Mouse (Mus musculus) ES-E14 (cell line): ENCODE measurements around the gene Slc46a1. TPM values are rescaled to one million over a fixed set of nuclear protein-coding genes. Genes with fewer than 3 reads are reported as not detected.

Experiments used
- DNase-seq: peaks from one replicate; pipeline ENCODE4 v3.0.0-alpha.2; 2013; ENCODE audit warnings: low read depth, low spot score
- H3K27ac ChIP-seq: 2 replicates; pipeline ENCODE4 v1.5.1; 2012; ENCODE audit warnings: low read depth, mild to moderate bottlenecking, low read length, moderate library complexity, mixed read lengths; ENCODE audit not compliant: poor library complexity, insufficient read depth, severe bottlenecking
- H3K36me3 ChIP-seq: 2 replicates; pipeline ENCODE4 v1.6.1; 2012; ENCODE audit warnings: mild to moderate bottlenecking, low read length, moderate library complexity, mixed read lengths; ENCODE audit not compliant: control insufficient read depth, poor library complexity, insufficient read depth, severe bottlenecking
- H3K4me1 ChIP-seq, 2 experiments: fragments of 150-350 bp in 1 of 2; sonication (generic) in 1 of 2; 2 replicates each; pipeline ENCODE4 v1.6.1; 2012; ENCODE audit warnings: low read length in 2 of 2, mild to moderate bottlenecking in 1 of 2, mixed read lengths in 1 of 2; ENCODE audit not compliant: control insufficient read depth in 2 of 2, insufficient read depth in 2 of 2, poor library complexity in 1 of 2
- H3K4me3 ChIP-seq, 2 experiments: fragments of 150-350 bp in 1 of 2; sonication (generic) in 1 of 2; 2 replicates each; pipeline ENCODE4 v1.5.1; 2012; ENCODE audit warnings: low read length in 2 of 2, low read depth in 1 of 2, mild to moderate bottlenecking in 1 of 2, mixed read lengths in 1 of 2; ENCODE audit not compliant: insufficient read depth in 1 of 2, poor library complexity in 1 of 2, severe bottlenecking in 1 of 2
- H3K9ac ChIP-seq: 2 replicates; pipeline ENCODE4 v1.6.1; 2012; ENCODE audit warnings: low read depth, mild to moderate bottlenecking, low read length, mixed read lengths; ENCODE audit not compliant: poor library complexity, insufficient read depth, severe bottlenecking
- H3K9me3 ChIP-seq: fragments of 150-350 bp; sonication (generic); 2 replicates; pipeline ENCODE4 v1.6.1; 2012; ENCODE audit warnings: low read depth, mild to moderate bottlenecking, low read length; ENCODE audit not compliant: control insufficient read depth, insufficient read depth
- CHD2 ChIP-seq: IDR thresholded peaks from 2 replicates; pipeline ENCODE4 v1.6.1; 2014; ENCODE audit warnings: mild to moderate bottlenecking, low read depth, low read length, inconsistent platforms
- HCFC1 ChIP-seq: IDR thresholded peaks from 2 replicates; pipeline ENCODE4 v1.6.1; 2012; ENCODE audit warnings: low read length, inconsistent platforms, borderline replicate concordance; ENCODE audit not compliant: insufficient read depth
- MAFK ChIP-seq: IDR thresholded peaks from 2 replicates; pipeline ENCODE4 v1.6.1; 2014; ENCODE audit warnings: mild to moderate bottlenecking, low read depth, low read length, inconsistent platforms; ENCODE audit not compliant: insufficient read depth
- ZC3H11A ChIP-seq: IDR thresholded peaks from 2 replicates; pipeline ENCODE4 v1.6.1; 2012; ENCODE audit warnings: low read depth, mild to moderate bottlenecking, inconsistent platforms, low read length, borderline replicate concordance
- ZNF384 ChIP-seq: IDR thresholded peaks from 2 replicates; pipeline ENCODE4 v1.6.1; 2012; ENCODE audit warnings: low read depth, low read length, inconsistent platforms
- in situ Hi-C, 2 experiments: fragments of 600-800 bp; cut with MboI; formaldehyde crosslinking; loops; one replicate each; pipeline ENCODE4 v1.15.1; 2025; ENCODE audit warnings: low sequenced_read_pairs in 2 of 2, inconsistent platforms in 1 of 2; ENCODE audit not compliant: unreplicated experiment in 2 of 2
- total RNA-seq: library from RNA; depleted of rRNA; stranded (reverse); fragments of 300-350 nt; gene quantifications from 2 replicates; pipeline ENCODE4 v1.2.3, GENCODE M21; 2012; rRNA removed

Gene Slc46a1
- total RNA-seq, 1 experiment = 21.4 TPM

DNA sequence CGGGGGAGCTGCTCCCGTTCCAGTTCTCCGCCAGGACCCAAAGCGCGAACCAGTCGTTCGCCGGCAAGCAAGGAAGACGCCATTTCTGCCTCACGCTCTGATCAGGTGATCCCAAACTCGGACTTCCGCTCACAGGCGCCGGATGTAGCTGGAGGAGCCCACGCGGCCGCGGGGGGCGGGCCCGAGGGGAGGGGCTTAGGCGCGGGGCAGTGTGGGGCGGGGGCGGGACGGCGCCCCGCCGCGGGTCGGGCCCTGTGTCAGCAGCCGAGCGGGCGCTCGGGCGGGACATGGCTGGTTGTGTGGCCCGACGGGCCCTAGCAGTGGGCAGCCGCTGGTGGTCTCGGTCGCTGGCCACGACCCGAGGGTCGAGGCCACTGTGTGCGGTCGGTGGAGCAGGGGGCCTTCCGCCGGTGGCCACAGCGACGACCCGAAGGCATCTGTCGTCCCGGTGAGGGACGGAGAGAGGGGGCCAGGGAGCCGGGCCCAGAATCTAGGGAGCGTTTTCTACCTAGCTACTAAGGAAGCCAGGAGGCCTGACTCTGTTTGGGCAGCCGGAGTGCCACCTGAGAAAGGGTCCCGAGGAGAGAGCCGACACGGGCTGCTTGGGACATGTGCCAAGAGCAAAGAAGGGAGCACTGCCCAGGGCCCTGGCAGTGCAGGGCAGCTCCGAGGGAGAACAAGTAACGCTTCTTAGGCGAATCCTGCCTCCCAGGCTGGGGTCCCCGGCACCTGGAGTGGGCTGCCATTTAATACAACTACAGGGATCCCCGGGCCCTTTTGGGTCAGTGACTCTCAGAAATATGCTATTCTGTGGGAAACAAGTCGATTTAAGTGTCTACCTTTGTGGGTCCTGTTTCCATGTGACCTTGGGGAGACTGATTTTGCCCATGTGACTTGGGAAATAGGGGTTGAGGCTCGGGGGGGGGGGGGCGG lies 46.8 kb downstream of the Slc46a1 start, which contains the start of the genes Tmem199 and Poldip2:
Tmem199 (minus strand) TSS at position 148 of the 933 bp plus-strand sequence.
Poldip2 (plus strand) TSS at position 169 of the 933 bp plus-strand sequence.
- Histone ChIP-seq H3K27ac (peak within 1 kb of the TSS; percentile 70), H3K9me3 (no peaks in the 10 kb centered on the region), H3K36me3 (peaks cover 33% of the 10 kb centered on the region), H3K9ac (peak within 1 kb of the TSS; percentile 99), H3K4me1 (peaks cover 0 to 8% of the 10 kb centered on the region in 2 experiments; a peak in 2 of 4 replicates), H3K4me3 (peak within 1 kb of the TSS; percentile 82 to 93)
- peak; percentile 78 for TF ChIP-seq HCFC1
- no peak for TF ChIP-seq MAFK
- peak; percentile 89 for DNase-seq
- in situ Hi-C loops = no loop called here

DNA sequence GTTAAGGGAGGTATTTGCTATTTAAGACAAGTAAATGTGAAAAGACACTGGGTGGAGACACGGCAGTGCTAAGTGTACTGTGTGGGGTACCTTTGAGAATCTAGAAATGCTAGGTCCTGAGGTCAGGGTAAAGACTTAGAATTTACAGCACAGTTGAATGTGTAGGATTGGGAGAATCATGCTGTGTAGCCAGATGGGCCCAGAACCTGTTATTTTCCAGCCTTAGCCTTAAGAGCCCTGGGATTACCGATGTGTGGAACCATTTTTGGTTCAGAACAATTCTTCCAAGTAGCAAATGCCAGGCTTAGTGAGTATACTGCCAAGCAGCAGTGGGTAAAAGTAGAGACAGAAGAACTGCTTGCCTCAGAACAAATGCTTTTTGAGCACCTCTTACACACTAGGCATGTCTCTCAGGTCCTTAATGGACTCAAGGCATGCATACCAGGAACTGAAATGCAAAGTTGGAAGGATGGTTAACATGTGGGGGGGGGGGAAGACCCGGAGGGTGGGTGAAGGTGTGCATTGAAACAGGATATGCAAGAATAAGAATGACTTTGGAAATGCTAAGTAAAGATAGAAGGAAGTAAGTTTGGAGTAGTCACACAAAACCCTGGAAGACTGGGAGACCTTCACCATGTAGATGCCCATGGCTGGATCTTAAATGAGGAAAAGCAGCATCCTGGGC lies 47.8 kb downstream of the Slc46a1 start:
- TF ChIP-seq ZC3H11A (no peak), CHD2 (no peak)
- in situ Hi-C loops = no loop called here
- H3K9ac ChIP-seq = peak overlapping the region; percentile 68; the same call in 1 of the 2 replicates
- no peak for DNase-seq
- peaks cover 35% of the 10 kb centered on the region for H3K36me3 ChIP-seq
- peaks cover 0 to 8% of the 10 kb centered on the region in 2 experiments; a peak in 2 of 4 replicates for H3K4me1 ChIP-seq
- peak overlapping the region; percentile 44; the same call in 1 of the 2 replicates for H3K27ac ChIP-seq
- no peaks in the 10 kb centered on the region for H3K9me3 ChIP-seq
- peak overlapping the region; percentile 82 to 93 for H3K4me3 ChIP-seq

DNA sequence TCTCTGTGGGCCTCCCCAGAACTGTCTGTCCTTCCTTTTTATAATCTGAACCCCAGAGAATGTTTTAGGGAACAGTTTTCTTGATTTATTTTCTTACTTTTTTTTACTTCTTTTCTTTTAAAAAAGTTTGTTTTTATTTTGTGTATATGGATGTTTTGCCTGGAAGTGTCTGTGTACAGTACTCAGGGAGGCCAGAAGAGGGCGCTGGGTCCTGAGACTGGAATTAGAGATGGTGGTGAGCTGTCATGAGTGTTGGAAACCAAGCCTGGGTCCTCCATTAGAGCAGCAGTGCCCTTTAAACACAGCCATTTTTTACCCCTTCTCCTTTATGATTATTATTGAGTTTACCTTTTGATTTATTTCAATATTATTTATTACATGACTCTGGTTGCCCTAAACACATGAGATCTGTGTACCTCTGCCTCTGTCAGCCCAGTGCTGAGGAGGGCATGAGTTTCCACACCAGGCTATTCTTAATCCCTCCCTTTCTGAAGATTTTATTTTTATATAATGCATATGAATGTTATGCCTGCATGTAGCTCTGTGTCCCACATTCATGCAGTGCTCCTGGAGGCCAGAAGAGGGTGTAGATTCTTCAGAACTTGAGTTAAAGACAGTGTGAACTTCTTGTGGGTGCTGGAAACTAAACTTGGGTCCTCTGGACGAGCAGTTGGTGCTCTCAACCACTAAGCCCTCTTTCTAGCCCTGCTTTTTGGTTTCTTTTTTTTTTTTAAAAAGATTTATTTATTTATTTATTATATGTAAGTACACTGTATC lies 50.2 kb downstream of the Slc46a1 start:
- Histone ChIP-seq H3K9ac (no peak overlapping the region), H3K9me3 (no peaks in the 10 kb centered on the region), H3K27ac (no peak overlapping the region), H3K36me3 (peaks cover 42% of the 10 kb centered on the region), H3K4me3 (no peak overlapping the region), H3K4me1 (peaks cover 0 to 9% of the 10 kb centered on the region in 2 experiments; a peak in 2 of 4 replicates)
- in situ Hi-C loops = no loop called here
- DNase-seq = no peak
- TF ChIP-seq HCFC1 (no peak), ZC3H11A (peak; percentile 27; the same call in 1 of the 2 replicates)

DNA sequence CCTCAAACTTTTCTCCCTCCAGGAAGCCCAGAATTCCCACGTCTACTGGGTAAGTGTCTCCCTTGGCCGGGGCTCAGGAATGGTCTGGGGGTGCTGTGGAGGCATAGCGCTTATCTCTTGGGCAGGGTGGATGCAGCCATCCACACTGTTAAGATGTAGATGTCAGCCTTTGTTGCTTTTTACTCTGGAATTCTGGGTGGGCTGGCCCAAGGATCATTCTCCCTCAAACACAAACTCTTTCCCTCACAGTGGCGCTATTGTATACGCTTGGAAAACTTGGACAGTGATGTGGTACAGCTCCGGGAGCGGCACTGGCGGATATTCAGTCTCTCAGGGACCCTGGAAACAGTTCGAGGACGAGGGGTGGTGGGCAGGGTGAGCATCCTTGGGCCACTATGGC lies 53.4 kb downstream of the Slc46a1 start:
- peaks cover 67% of the 10 kb centered on the region for H3K36me3 ChIP-seq
- in situ Hi-C loops = no loop called here
- no peak overlapping the region for H3K27ac ChIP-seq
- peaks cover 0 to 3% of the 10 kb centered on the region in 2 experiments; a peak in 1 of 4 replicates for H3K4me1 ChIP-seq
- no peak for DNase-seq
- TF ChIP-seq ZNF384 (no peak), HCFC1 (no peak), ZC3H11A (no peak), CHD2 (no peak), MAFK (no peak)
- no peaks in the 10 kb centered on the region for H3K9me3 ChIP-seq
- H3K9ac ChIP-seq = no peak overlapping the region
- no peak overlapping the region for H3K4me3 ChIP-seq

Other genes starting within 250 kb of the Slc46a1 start
- 81.3 and 123 TPM in 2 replicates for gene Sdf2, start 220.0 kb upstream of the Slc46a1 start, total RNA-seq
- gene Supt6, start 219.7 kb upstream of the Slc46a1 start, total RNA-seq = 60.6 and 63.0 TPM in 2 replicates
- 210 and 285 TPM in 2 replicates for gene 2610507B11Rik, start 203.9 kb upstream of the Slc46a1 start, total RNA-seq
- 2.0 TPM in 2 replicates for gene BC030499, start 174.9 kb upstream of the Slc46a1 start, total RNA-seq
- 58.2 and 96.2 TPM in 2 replicates for gene Spag5, start 164.2 kb upstream of the Slc46a1 start, total RNA-seq
- gene Aldoc, start 142.7 kb upstream of the Slc46a1 start, total RNA-seq = 5.0 and 9.8 TPM in 2 replicates
- gene Pigs, start 137.3 kb upstream of the Slc46a1 start, total RNA-seq = 45.7 and 78.9 TPM in 2 replicates
- 22.2 and 24.5 TPM in 2 replicates for gene Unc119, start 122.2 kb upstream of the Slc46a1 start, total RNA-seq
- not detected in 2 replicates for gene Foxn1, start 79.1 kb upstream of the Slc46a1 start, total RNA-seq
- 0.13 TPM in 1 of 2 replicates, not detected in the other for gene Slc13a2, start 43.5 kb upstream of the Slc46a1 start, total RNA-seq
- gene Sarm1, start 32.1 kb downstream of the Slc46a1 start, total RNA-seq = 3.7 and 5.0 TPM in 2 replicates
- gene Vtn, start 33.4 kb downstream of the Slc46a1 start, total RNA-seq = 0.26 TPM in 1 of 2 replicates, not detected in the other
- 0.31 and 0.32 TPM in 2 replicates for gene Sebox, start 37.8 kb downstream of the Slc46a1 start, total RNA-seq
- 73.1 and 73.8 TPM in 2 replicates for gene Tmem199, start 46.5 kb downstream of the Slc46a1 start, total RNA-seq
- 88.3 and 88.5 TPM in 2 replicates for gene Poldip2, start 46.5 kb downstream of the Slc46a1 start, total RNA-seq
- 18.0 and 28.3 TPM in 2 replicates for gene Tnfaip1, start 70.6 kb downstream of the Slc46a1 start, total RNA-seq
- 45.8 and 59.2 TPM in 2 replicates for gene Ift20, start 70.7 kb downstream of the Slc46a1 start, total RNA-seq
- 248 and 312 TPM in 2 replicates for gene Tmem97, start 85.1 kb downstream of the Slc46a1 start, total RNA-seq
- gene Nlk, start 231.7 kb downstream of the Slc46a1 start, total RNA-seq = 20.9 and 24.7 TPM in 2 replicates